Comparison of ENCODE assay signal across 14 mouse cellular contexts in the genomic region with DNA sequence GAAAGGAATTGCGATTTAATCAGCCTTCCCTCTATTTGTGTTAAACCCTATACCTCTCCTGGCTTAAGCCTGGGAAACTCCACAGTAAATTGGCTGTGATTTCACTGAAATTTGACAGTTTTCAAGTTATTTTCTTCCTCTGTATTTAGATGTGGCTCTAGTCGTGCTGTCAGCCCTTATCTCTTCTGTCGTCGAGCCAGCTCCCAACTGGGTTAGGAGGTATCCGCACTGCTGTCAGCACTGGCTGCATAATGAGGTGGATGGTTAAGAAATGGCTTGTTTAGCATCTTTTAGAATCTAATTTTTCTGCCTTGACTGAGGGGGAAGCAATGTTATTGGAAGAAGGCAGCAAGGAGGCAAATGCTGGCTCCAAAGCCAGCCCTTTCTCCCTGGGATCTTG. TPM values are rescaled to one million over a fixed set of nuclear protein-coding genes. Genes with fewer than 3 reads are reported as not detected.
DNase-seq lines count a peak whose midpoint lies in the region; ATAC-seq and TF ChIP-seq lines count a peak whose summit lies in the region.
"Had no signal": no experiment of that assay in that cellular context is flagged by ENCODE, and none has a peak within 500 bp of the region (broad histone marks: within the 10 kb centered on the region; RNA-seq: fewer than 3 reads in every experiment).

No protein-coding gene starts in this region.

- H3K4me3 ChIP-seq in forebrain, embryonic 14.5 days (ENCODE audit: low read depth, low read length), result no peak overlapping the region
- no peak overlapping the region for H3K4me3 ChIP-seq in forebrain, embryonic 11.5 days (ENCODE audit: low read depth, low read length)
- H3K4me3 ChIP-seq in left cerebral cortex, adult 2 months, result no peak overlapping the region
- H3K4me3 ChIP-seq in forebrain, postnatal 0 days (ENCODE audit: low read depth, low read length), result no peak overlapping the region
- H3K4me3 ChIP-seq: heart, adult 2 months; kidney, embryonic 15.5 days; myocyte had no signal

- H3K27ac ChIP-seq in forebrain, embryonic 14.5 days (ENCODE audit: low read depth, low read length), result no peak overlapping the region
- no peak overlapping the region for H3K27ac ChIP-seq in forebrain, embryonic 11.5 days (ENCODE audit: low read depth, low read length)
- peak overlapping the region; percentile 66 for H3K27ac ChIP-seq in left cerebral cortex, adult 2 months
- peak overlapping the region; percentile 23; the same call in 1 of the 2 replicates for H3K27ac ChIP-seq in forebrain, postnatal 0 days (ENCODE audit: low read depth, low read length)
- H3K27ac ChIP-seq: heart, adult 2 months; kidney, embryonic 15.5 days had no signal

- H3K4me2 ChIP-seq in forebrain, embryonic 14.5 days (ENCODE audit: low read length), result no peak overlapping the region
- H3K4me2 ChIP-seq in forebrain, embryonic 11.5 days (ENCODE audit: low read depth, low read length, severe bottlenecking), result no peak overlapping the region
- H3K4me2 ChIP-seq in forebrain, postnatal 0 days (ENCODE audit: low read depth), result no peak overlapping the region
- H3K4me2 ChIP-seq: kidney, embryonic 15.5 days; liver, embryonic 11.5 days had no signal

- no peak for TF ChIP-seq CTCF in left cerebral cortex, adult 2 months (IDR thresholded peaks at IDR 0.05)
- no peak for TF ChIP-seq CTCF in forebrain, postnatal 0 days (IDR thresholded peaks at IDR 0.05; ENCODE audit: low read depth)

- peak; percentile 31 for DNase-seq in forebrain, embryonic 14.5 days (ENCODE audit: low spot score)
- DNase-seq in forebrain, embryonic 11.5 days (ENCODE audit: low spot score), result no peak
- peak in 1 of 2 experiments; percentile 22 for DNase-seq in left cerebral cortex, adult 2 months (ENCODE audit: extremely low spot score in 1 of 2, low spot score in 2 of 2)
- DNase-seq in left cerebral cortex, adult 11 months (ENCODE audit: low spot score), result no peak
- peak; percentile 44 for DNase-seq in forebrain, postnatal 0 days
- DNase-seq in right cerebral cortex, postnatal 14 days, result peak; percentile 35
- DNase-seq in gastrocnemius, postnatal 14 days, result no peak
- no peak for DNase-seq in spleen, postnatal 4 days (ENCODE audit: low spot score in 2 of 2)
- DNase-seq: cerebellum, adult 11-12 months; heart, adult 2 months; retina, postnatal 1 day had no signal

- ATAC-seq in forebrain, embryonic 14.5 days, result no peak
- ATAC-seq in forebrain, embryonic 11.5 days (replicated peaks; ENCODE audit: low FRiP score), result no peak
- peak; percentile 33; the same call in 1 of the 2 replicates for ATAC-seq in forebrain, postnatal 0 days

- intact Hi-C loops in left cerebral cortex, adult 2 months (cut with DNase I), result no loop called here
- intact Hi-C loops in gastrocnemius, postnatal 14 days (cut with DNase I; ENCODE audit: low total_unique reads), result no loop called here

- peaks cover 12% of the 10 kb centered on the region for H3K4me1 ChIP-seq in forebrain, embryonic 14.5 days (ENCODE audit: control insufficient read depth, insufficient read depth, low read length)
- peaks cover 9% of the 10 kb centered on the region for H3K4me1 ChIP-seq in forebrain, embryonic 11.5 days (replicated peaks; ENCODE audit: control insufficient read depth, insufficient read depth, low read length)
- H3K4me1 ChIP-seq in forebrain, postnatal 0 days (ENCODE audit: insufficient read depth), result 0 out of 2 replicates have a peak, but pooled peaks cover 14% of the 10 kb centered on the region

- no peaks in the 10 kb centered on the region for H3K27me3 ChIP-seq in forebrain, embryonic 14.5 days (replicated peaks; ENCODE audit: control insufficient read depth, insufficient read depth, low read length)
- no peaks in the 10 kb centered on the region for H3K27me3 ChIP-seq in forebrain, embryonic 11.5 days (ENCODE audit: control insufficient read depth, insufficient read depth, low read length)
- no peaks in the 10 kb centered on the region for H3K27me3 ChIP-seq in forebrain, postnatal 0 days (ENCODE audit: insufficient read depth, low read length)
- H3K27me3 ChIP-seq: kidney, embryonic 15.5 days had no signal

- WGBS in forebrain, embryonic 14.5 days, result 56% methylated on average over 5 of the region's 5 CpGs
- WGBS in forebrain, embryonic 11.5 days, result 76% methylated on average over 5 of the region's 5 CpGs
- 40% methylated on average over 5 of the region's 5 CpGs for WGBS in forebrain, postnatal 0 days

- H3K36me3 ChIP-seq in forebrain, embryonic 14.5 days (ENCODE audit: control insufficient read depth, insufficient read depth, low read length), result no peaks in the 10 kb centered on the region
- H3K36me3 ChIP-seq in forebrain, embryonic 11.5 days (ENCODE audit: control insufficient read depth, insufficient read depth, low read length), result no peaks in the 10 kb centered on the region
- no peaks in the 10 kb centered on the region for H3K36me3 ChIP-seq in forebrain, postnatal 0 days (ENCODE audit: insufficient read depth)
- H3K36me3 ChIP-seq: kidney, embryonic 15.5 days had no signal

- no peaks in the 10 kb centered on the region for H3K9me3 ChIP-seq in forebrain, embryonic 14.5 days (replicated peaks; ENCODE audit: control insufficient read depth, low read length)
- H3K9me3 ChIP-seq in forebrain, embryonic 11.5 days (ENCODE audit: control insufficient read depth, low read length), result no peaks in the 10 kb centered on the region
- no peaks in the 10 kb centered on the region for H3K9me3 ChIP-seq in forebrain, postnatal 0 days (ENCODE audit: low read length)
- H3K9me3 ChIP-seq: kidney, embryonic 15.5 days had no signal

- H3K9ac ChIP-seq in forebrain, embryonic 14.5 days (ENCODE audit: low read length), result no peak overlapping the region
- no peak overlapping the region for H3K9ac ChIP-seq in forebrain, embryonic 11.5 days (ENCODE audit: low read length)
- no peak overlapping the region for H3K9ac ChIP-seq in forebrain, postnatal 0 days
- H3K9ac ChIP-seq: kidney, embryonic 15.5 days had no signal

RNA-seq across cellular contexts. Expression of a gene that starts 60.0 kb away (rescaled TPM):
- polyA plus RNA-seq in forebrain, embryonic 14.5 days (2014; fragmentation: Nextera tagmentation; extraction: Ambion mirVana), result 0.46 and 0.79 TPM in 2 replicates
- polyA plus RNA-seq in forebrain, embryonic 11.5 days (2014; fragmentation: Nextera tagmentation; extraction: Ambion mirVana), result 0.20 and 0.60 TPM in 2 replicates
- total RNA-seq in left cerebral cortex, adult 2 months (2021), result under 1 TPM; 0.09 to 0.54 TPM
- 0.38 and 1.8 TPM in 2 replicates for total RNA-seq in forebrain, postnatal 0 days (2014; rRNA removed)
- 0.23 and 0.52 TPM in 2 replicates for polyA plus RNA-seq in forebrain, postnatal 0 days (2015; fragmentation: Nextera tagmentation; extraction: Ambion mirVana)
- total RNA-seq in gastrocnemius, postnatal 14 days (2021), result under 1 TPM; 0.09 to 0.10 TPM
- polyA plus RNA-seq: myocyte had no signal

Comparison
In these comparisons a context has a peak if more than half of its experiments do, and no peak if none do; other contexts are left out.
1. DNase-seq: peak in forebrain, embryonic 14.5 days (single experiment), forebrain, postnatal 0 days (single experiment) and right cerebral cortex, postnatal 14 days (single experiment); none in forebrain, embryonic 11.5 days (single experiment), left cerebral cortex, adult 11 months (single experiment), gastrocnemius, postnatal 14 days (single experiment) and spleen, postnatal 4 days (0 of 2).
2. H3K27ac ChIP-seq: peak in left cerebral cortex, adult 2 months (single experiment) and forebrain, postnatal 0 days (single experiment); none in forebrain, embryonic 14.5 days (single experiment) and forebrain, embryonic 11.5 days (single experiment).